Mouse (Mus musculus): ENCODE results near the gene Tanc1. TPM values are rescaled to one million over a fixed set of nuclear protein-coding genes. Genes with fewer than 3 reads are reported as not detected.

Gene Tanc1
- polyA plus RNA-seq, 1 experiment from 2014 or later = 27.3 TPM

DNA sequence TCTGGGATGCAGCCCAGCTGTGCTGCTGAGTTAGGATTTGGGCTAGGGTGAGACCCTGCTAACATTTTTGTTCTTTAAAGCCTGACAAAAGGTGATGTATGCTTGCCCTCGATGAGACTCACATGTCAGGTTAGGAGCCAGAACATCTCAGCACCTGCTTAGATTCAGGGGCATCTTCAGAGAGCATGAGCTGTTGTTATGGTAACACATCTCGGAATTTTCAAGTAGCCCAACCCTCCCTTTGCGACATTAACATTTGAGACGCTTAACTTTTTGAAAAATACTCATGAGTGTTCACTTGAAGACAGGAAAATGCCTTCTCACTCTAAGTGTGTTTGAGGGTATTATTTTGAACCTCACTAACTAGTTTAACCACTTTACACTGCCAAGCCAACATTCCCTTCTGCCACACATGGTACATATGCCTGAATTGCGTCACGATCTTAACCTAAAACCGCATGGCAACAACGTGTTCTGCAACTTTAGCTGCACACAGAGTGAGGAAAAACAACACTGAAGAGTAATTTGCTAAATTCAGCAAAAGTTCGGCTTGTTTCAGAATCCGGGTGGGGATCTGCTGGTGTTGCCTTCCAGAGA is 67.7 kb downstream of the Tanc1 start:
- 82% methylated on average over 10 of the region's 10 CpGs for WGBS
- Histone ChIP-seq H3K9me3 (replicated peaks; ENCODE audit: control insufficient read depth, low read length) (no peaks in the 10 kb centered on the region), H3K9ac (ENCODE audit: low read length) (no peak overlapping the region), H3K4me2 (ENCODE audit: low read depth, low read length) (no peak overlapping the region), H3K4me1 (ENCODE audit: control insufficient read depth, insufficient read depth, low read length) (peaks cover 30% of the 10 kb centered on the region), H3K36me3 (ENCODE audit: control insufficient read depth, insufficient read depth) (no peaks in the 10 kb centered on the region), H3K27ac (ENCODE audit: low read length) (no peak overlapping the region), H3K4me3 (ENCODE audit: low read length) (no peak overlapping the region), H3K27me3 (ENCODE audit: control insufficient read depth, insufficient read depth, low read length) (no peaks in the 10 kb centered on the region)
- no peak for ATAC-seq (replicated peaks; ENCODE audit: extremely low read depth, insufficient read depth, low FRiP score)

GRCm38 (mm10) chr2:59680736-59681135 is 68.9 kb downstream of the Tanc1 start:
- H3K4me2 ChIP-seq (ENCODE audit: low read depth, low read length) = no peak overlapping the region
- H3K27me3 ChIP-seq (ENCODE audit: control insufficient read depth, insufficient read depth, low read length) = no peaks in the 10 kb centered on the region
- H3K27ac ChIP-seq (ENCODE audit: low read length) = peak overlapping the region; percentile 24; the same call in 1 of the 2 replicates
- H3K36me3 ChIP-seq (ENCODE audit: control insufficient read depth, insufficient read depth) = no peaks in the 10 kb centered on the region
- peaks cover 30% of the 10 kb centered on the region for H3K4me1 ChIP-seq (ENCODE audit: control insufficient read depth, insufficient read depth, low read length)
- no peak overlapping the region for H3K4me3 ChIP-seq (ENCODE audit: low read length)
- WGBS = 59% methylated on average over 5 of the region's 5 CpGs
- ATAC-seq (replicated peaks; ENCODE audit: extremely low read depth, insufficient read depth, low FRiP score) = 0 out of 2 replicates have a peak, but pooled peaks have one; percentile 25
- H3K9me3 ChIP-seq (replicated peaks; ENCODE audit: control insufficient read depth, low read length) = no peaks in the 10 kb centered on the region
- no peak overlapping the region for H3K9ac ChIP-seq (ENCODE audit: low read length)

DNA sequence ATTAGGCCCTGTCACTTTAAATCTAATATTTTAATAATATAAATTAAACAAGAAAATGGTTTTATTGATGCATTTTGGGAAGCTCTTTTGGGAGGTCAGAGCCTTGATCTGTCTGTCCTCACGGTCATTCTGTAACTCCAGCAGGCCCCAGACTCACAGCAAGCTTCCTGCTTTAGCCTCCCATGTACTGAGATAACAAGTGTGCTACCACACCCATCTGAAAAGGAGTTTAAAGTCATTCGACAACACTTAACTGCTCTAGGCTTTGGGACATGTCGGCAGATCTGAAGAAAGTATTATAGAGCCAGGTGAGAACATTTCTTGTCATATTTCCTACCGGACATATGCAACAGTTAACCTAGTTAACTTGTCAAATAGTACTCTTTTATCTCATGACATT is 69.3 kb downstream of the Tanc1 start:
- Histone ChIP-seq H3K27ac (ENCODE audit: low read length) (no peak overlapping the region), H3K4me2 (ENCODE audit: low read depth, low read length) (no peak overlapping the region), H3K9me3 (replicated peaks; ENCODE audit: control insufficient read depth, low read length) (no peaks in the 10 kb centered on the region), H3K4me1 (ENCODE audit: control insufficient read depth, insufficient read depth, low read length) (peaks cover 26% of the 10 kb centered on the region), H3K4me3 (ENCODE audit: low read length) (no peak overlapping the region), H3K27me3 (ENCODE audit: control insufficient read depth, insufficient read depth, low read length) (no peaks in the 10 kb centered on the region), H3K9ac (ENCODE audit: low read length) (no peak overlapping the region), H3K36me3 (ENCODE audit: control insufficient read depth, insufficient read depth) (no peaks in the 10 kb centered on the region)
- WGBS = 55% methylated on average over 4 of the region's 4 CpGs
- 0 out of 2 replicates have a peak, but pooled peaks have one; percentile 5 for ATAC-seq (replicated peaks; ENCODE audit: extremely low read depth, insufficient read depth, low FRiP score)

DNA sequence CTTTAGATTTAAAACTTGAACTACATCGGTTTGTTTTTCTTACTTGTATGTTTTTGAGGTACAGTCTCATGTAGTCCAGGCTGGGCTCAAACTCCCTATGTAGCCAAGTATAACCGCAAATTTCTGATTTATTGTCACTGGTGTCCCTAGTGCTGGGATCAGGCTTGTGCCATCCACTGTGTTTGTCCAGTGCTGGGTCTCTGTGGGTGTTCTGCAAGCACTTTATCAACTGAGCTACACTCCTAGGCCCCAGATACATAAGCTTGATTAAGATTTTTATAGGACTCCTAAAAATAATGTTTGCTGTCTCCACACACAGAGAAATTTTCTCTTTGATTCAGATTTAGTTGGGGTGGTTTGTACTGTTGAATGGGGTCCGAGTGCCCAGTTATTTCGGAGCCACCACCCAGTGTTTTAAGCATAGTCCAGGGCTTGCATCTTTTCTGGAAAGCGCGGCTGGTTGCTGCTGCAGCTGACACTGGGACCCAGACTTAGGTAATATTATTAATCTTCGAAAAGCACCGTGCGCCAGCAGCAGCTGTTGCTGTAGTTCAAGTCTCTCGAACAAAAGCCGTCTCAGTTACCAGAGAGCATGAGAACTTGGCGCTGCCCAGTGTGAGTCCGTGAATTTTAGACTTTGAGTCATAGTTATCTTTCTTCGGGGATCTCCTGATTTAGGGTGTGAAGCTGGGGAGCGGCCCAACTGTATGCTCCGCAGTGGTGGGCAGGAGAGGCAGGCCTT is 73.2 kb downstream of the Tanc1 start:
- Histone ChIP-seq H3K4me3 (ENCODE audit: low read length) (no peak overlapping the region), H3K4me2 (ENCODE audit: low read depth, low read length) (no peak overlapping the region), H3K36me3 (ENCODE audit: control insufficient read depth, insufficient read depth) (no peaks in the 10 kb centered on the region), H3K27me3 (ENCODE audit: control insufficient read depth, insufficient read depth, low read length) (no peaks in the 10 kb centered on the region), H3K9ac (ENCODE audit: low read length) (no peak overlapping the region), H3K9me3 (replicated peaks; ENCODE audit: control insufficient read depth, low read length) (no peaks in the 10 kb centered on the region), H3K4me1 (ENCODE audit: control insufficient read depth, insufficient read depth, low read length) (peaks cover 18% of the 10 kb centered on the region), H3K27ac (ENCODE audit: low read length) (no peak overlapping the region; the same call in 1 of the 2 replicates)
- no peak for ATAC-seq (replicated peaks; ENCODE audit: extremely low read depth, insufficient read depth, low FRiP score)
- WGBS = 79% methylated on average over 16 of the region's 16 CpGs

DNA sequence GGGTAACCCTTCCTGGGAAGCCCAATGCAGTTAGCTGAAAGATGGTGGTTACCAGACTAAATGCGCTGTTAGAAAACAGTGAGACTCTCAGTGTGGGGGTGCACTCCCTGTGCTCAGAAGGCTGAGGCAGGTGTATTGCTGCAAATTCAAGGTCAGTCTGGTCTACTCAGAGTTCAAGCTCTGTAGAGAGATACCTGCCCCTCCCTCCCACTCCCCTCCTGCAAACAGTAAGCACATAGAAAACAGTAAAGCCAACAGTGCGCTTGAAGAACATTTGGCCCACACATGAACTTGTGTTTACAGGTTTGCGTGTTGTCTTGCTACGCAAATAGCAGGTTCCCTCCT is 73.7 kb downstream of the Tanc1 start:
- H3K9ac ChIP-seq (ENCODE audit: low read length) = no peak overlapping the region
- H3K4me3 ChIP-seq (ENCODE audit: low read length) = no peak overlapping the region
- ATAC-seq (replicated peaks; ENCODE audit: extremely low read depth, insufficient read depth, low FRiP score) = no peak
- no peaks in the 10 kb centered on the region for H3K9me3 ChIP-seq (replicated peaks; ENCODE audit: control insufficient read depth, low read length)
- peaks cover 16% of the 10 kb centered on the region for H3K4me1 ChIP-seq (ENCODE audit: control insufficient read depth, insufficient read depth, low read length)
- H3K36me3 ChIP-seq (ENCODE audit: control insufficient read depth, insufficient read depth) = no peaks in the 10 kb centered on the region
- H3K27ac ChIP-seq (ENCODE audit: low read length) = no peak overlapping the region
- WGBS = 96% methylated on average over 4 of the region's 4 CpGs
- no peak overlapping the region for H3K4me2 ChIP-seq (ENCODE audit: low read depth, low read length)
- no peaks in the 10 kb centered on the region for H3K27me3 ChIP-seq (ENCODE audit: control insufficient read depth, insufficient read depth, low read length)

GRCm38 (mm10) chr2:59688261-59689104 is 76.6 kb downstream of the Tanc1 start:
- H3K27me3 ChIP-seq (ENCODE audit: control insufficient read depth, insufficient read depth, low read length) = no peaks in the 10 kb centered on the region
- no peak overlapping the region for H3K4me2 ChIP-seq (ENCODE audit: low read depth, low read length)
- peaks cover 18% of the 10 kb centered on the region for H3K4me1 ChIP-seq (ENCODE audit: control insufficient read depth, insufficient read depth, low read length)
- no peak overlapping the region for H3K27ac ChIP-seq (ENCODE audit: low read length)
- no peaks in the 10 kb centered on the region for H3K9me3 ChIP-seq (replicated peaks; ENCODE audit: control insufficient read depth, low read length)
- no peaks in the 10 kb centered on the region for H3K36me3 ChIP-seq (ENCODE audit: control insufficient read depth, insufficient read depth)
- H3K9ac ChIP-seq (ENCODE audit: low read length) = no peak overlapping the region
- 61% methylated on average over 16 of the region's 16 CpGs for WGBS
- no peak for ATAC-seq (replicated peaks; ENCODE audit: extremely low read depth, insufficient read depth, low FRiP score)
- no peak overlapping the region for H3K4me3 ChIP-seq (ENCODE audit: low read length)

DNA sequence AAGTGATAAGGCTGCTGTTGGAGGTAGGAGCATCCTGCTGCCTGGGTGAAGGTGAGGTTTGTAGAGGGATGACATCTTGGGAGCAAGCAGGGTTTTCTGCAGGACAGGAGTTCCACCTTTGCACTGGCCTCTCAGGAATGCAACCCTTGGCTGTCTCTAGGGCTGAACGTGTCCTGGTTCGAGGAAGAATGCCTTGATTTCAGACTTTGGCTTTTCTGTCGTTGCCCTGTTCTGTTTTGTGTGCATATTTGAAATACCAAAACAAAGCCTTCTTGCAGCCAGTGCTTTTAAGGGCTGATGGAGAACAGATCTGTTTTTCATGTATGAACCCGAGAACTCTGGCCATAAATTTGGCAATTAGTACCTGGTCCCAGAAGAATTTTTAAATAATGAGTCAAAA is 79.3 kb downstream of the Tanc1 start:
- Histone ChIP-seq H3K27ac (ENCODE audit: low read length) (no peak overlapping the region), H3K36me3 (ENCODE audit: control insufficient read depth, insufficient read depth) (no peaks in the 10 kb centered on the region), H3K9ac (ENCODE audit: low read length) (no peak overlapping the region), H3K9me3 (replicated peaks; ENCODE audit: control insufficient read depth, low read length) (no peaks in the 10 kb centered on the region), H3K4me3 (ENCODE audit: low read length) (no peak overlapping the region), H3K4me2 (ENCODE audit: low read depth, low read length) (no peak overlapping the region), H3K4me1 (ENCODE audit: control insufficient read depth, insufficient read depth, low read length) (peaks cover 19% of the 10 kb centered on the region), H3K27me3 (ENCODE audit: control insufficient read depth, insufficient read depth, low read length) (no peaks in the 10 kb centered on the region)
- WGBS = 40% methylated on average over 4 of the region's 4 CpGs
- ATAC-seq (replicated peaks; ENCODE audit: extremely low read depth, insufficient read depth, low FRiP score) = no peak

- H3K9me3 ChIP-seq (replicated peaks; ENCODE audit: control insufficient read depth, low read length) = no peaks in the 10 kb centered on the region
- H3K27ac ChIP-seq (ENCODE audit: low read length) = no peak overlapping the region
- WGBS = 44% methylated on average over 5 of the region's 5 CpGs
- no peak overlapping the region for H3K9ac ChIP-seq (ENCODE audit: low read length)
- ATAC-seq (replicated peaks; ENCODE audit: extremely low read depth, insufficient read depth, low FRiP score) = no peak
- no peaks in the 10 kb centered on the region for H3K27me3 ChIP-seq (ENCODE audit: control insufficient read depth, insufficient read depth, low read length)
- H3K36me3 ChIP-seq (ENCODE audit: control insufficient read depth, insufficient read depth) = no peaks in the 10 kb centered on the region
- no peak overlapping the region for H3K4me2 ChIP-seq (ENCODE audit: low read depth, low read length)
- H3K4me3 ChIP-seq (ENCODE audit: low read length) = no peak overlapping the region
- peaks cover 28% of the 10 kb centered on the region for H3K4me1 ChIP-seq (ENCODE audit: control insufficient read depth, insufficient read depth, low read length)
Measured at GRCm38 (mm10) chr2:59693473-59693872, 81.6 kb downstream of the Tanc1 start.

DNA sequence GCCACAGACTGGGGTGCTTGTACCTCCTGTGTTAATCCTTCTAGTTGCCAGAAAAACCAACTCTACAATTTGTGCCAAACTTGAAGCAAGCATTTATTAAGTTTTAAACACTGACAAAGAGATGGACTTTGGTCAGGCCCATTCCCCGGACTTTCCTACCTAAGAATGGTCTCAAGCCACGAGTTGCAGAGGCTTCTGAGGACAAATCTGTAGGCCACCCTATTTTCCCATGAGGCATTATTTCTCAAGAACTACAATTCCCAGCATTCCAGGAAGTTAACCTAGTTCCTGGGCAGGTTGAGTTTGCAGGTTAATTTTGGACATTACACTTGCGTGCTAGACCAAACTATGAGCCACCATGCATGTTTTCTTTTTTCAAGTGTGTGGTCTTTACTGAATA is 85.3 kb downstream of the Tanc1 start:
- Histone ChIP-seq H3K27me3 (ENCODE audit: control insufficient read depth, insufficient read depth, low read length) (no peaks in the 10 kb centered on the region), H3K4me3 (ENCODE audit: low read length) (no peak overlapping the region), H3K4me2 (ENCODE audit: low read depth, low read length) (no peak overlapping the region), H3K9me3 (replicated peaks; ENCODE audit: control insufficient read depth, low read length) (no peaks in the 10 kb centered on the region), H3K27ac (ENCODE audit: low read length) (0 out of 2 replicates have a peak overlapping the region, but pooled peaks have one; percentile 5), H3K36me3 (ENCODE audit: control insufficient read depth, insufficient read depth) (peaks cover 6% of the 10 kb centered on the region), H3K4me1 (ENCODE audit: control insufficient read depth, insufficient read depth, low read length) (peaks cover 27% of the 10 kb centered on the region), H3K9ac (ENCODE audit: low read length) (no peak overlapping the region)
- no peak for ATAC-seq (replicated peaks; ENCODE audit: extremely low read depth, insufficient read depth, low FRiP score)
- whole genome bisulfite sequencing = 87% methylated on average over 3 of the region's 3 CpGs

Measured in heart, embryonic 16.5 days (tissue).